Mouse (Mus musculus) MEL (cell line): Measurements from ENCODE around the gene Appbp2. TPM values are rescaled to one million over a fixed set of nuclear protein-coding genes. Genes with fewer than 3 reads are reported as not detected.
A peak's percentile ranks its signal among the peaks of the same experiment; 100 is the strongest.

Experiments used
- DNase-seq: peaks from one replicate; pipeline ENCODE4 v3.0.0; 2011; ENCODE audit warnings: low read depth, low spot score
- H3K27ac ChIP-seq: 2 replicates; pipeline ENCODE4 v1.5.1; 2012; ENCODE audit warnings: low read depth, mild to moderate bottlenecking, control low read depth, low read length, moderate library complexity; ENCODE audit not compliant: control insufficient read depth
- H3K27me3 ChIP-seq, 2 experiments: fragments of 150-350 bp in 1 of 2; sonication (generic) in 1 of 2; 2 replicates each; pipeline ENCODE4 v1.6.1; 2012; ENCODE audit warnings: low read length in 2 of 2, mild to moderate bottlenecking in 2 of 2, improper control_type of control experiment in 1 of 2, moderate library complexity in 1 of 2; ENCODE audit not compliant: insufficient read depth in 2 of 2, control insufficient read depth in 1 of 2
- H3K36me3 ChIP-seq, 2 experiments: 2 replicates each; pipeline ENCODE4 v1.6.1; 2012 to 2014; ENCODE audit warnings: low read length in 2 of 2, improper control_type of control experiment in 1 of 2, inconsistent platforms in 1 of 2, mild to moderate bottlenecking in 1 of 2; ENCODE audit not compliant: insufficient read depth in 2 of 2, control insufficient read depth in 1 of 2
- H3K4me1 ChIP-seq, 2 experiments: fragments of 150-350 bp in 1 of 2; sonication (generic) in 1 of 2; 2 replicates each; pipeline ENCODE4 v1.6.1; 2012; ENCODE audit warnings: low read length in 2 of 2, improper control_type of control experiment in 1 of 2, mild to moderate bottlenecking in 1 of 2; ENCODE audit not compliant: insufficient read depth in 2 of 2, control insufficient read depth in 1 of 2
- H3K4me3 ChIP-seq, 2 experiments: fragments of 150-350 bp in 1 of 2; sonication (generic) in 1 of 2; 2 replicates each; pipeline ENCODE4 v1.5.1; 2012; ENCODE audit warnings: low read depth in 2 of 2, low read length in 2 of 2, mild to moderate bottlenecking in 2 of 2, moderate library complexity in 2 of 2, control low read depth in 1 of 2, improper control_type of control experiment in 1 of 2; ENCODE audit not compliant: control insufficient read depth in 1 of 2, insufficient read depth in 1 of 2
- H3K79me2 ChIP-seq: 2 replicates; pipeline ENCODE4 v1.6.1; 2012; ENCODE audit warnings: mild to moderate bottlenecking, low read length, moderate library complexity; ENCODE audit not compliant: control insufficient read depth, poor library complexity, insufficient read depth
- H3K9ac ChIP-seq: 2 replicates; pipeline ENCODE4 v1.6.1; 2012; ENCODE audit warnings: low read depth, mild to moderate bottlenecking, control low read depth, low read length, moderate library complexity; ENCODE audit not compliant: control insufficient read depth, poor library complexity, severe bottlenecking
- H3K9me3 ChIP-seq: fragments of 150-350 bp; sonication (generic); replicated peaks from 2 replicates; pipeline ENCODE4 v1.6.1; 2012; ENCODE audit warnings: mild to moderate bottlenecking, low read length, improper control_type of control experiment, moderate library complexity; ENCODE audit not compliant: insufficient read depth
- BHLHE40 ChIP-seq: IDR thresholded peaks from 2 replicates; pipeline ENCODE4 v1.6.1; 2012; ENCODE audit warnings: low read depth, mild to moderate bottlenecking, inconsistent platforms, low read length, improper control_type of control experiment, borderline replicate concordance
- CTCF ChIP-seq, 3 experiments: IDR thresholded peaks in 2 of 3; conservative IDR thresholded peaks in 1 of 3; 2 replicates each; pipeline ENCODE4 v1.5.1; 2011 to 2012; ENCODE audit warnings: low read length in 3 of 3, low read depth in 2 of 3, mild to moderate bottlenecking in 2 of 3, improper control_type of control experiment in 1 of 3, inconsistent platforms in 1 of 3, mixed read lengths in 1 of 3, moderate library complexity in 1 of 3; ENCODE audit not compliant: control insufficient read depth in 1 of 3, insufficient read depth in 1 of 3, poor library complexity in 1 of 3, severe bottlenecking in 1 of 3
- HCFC1 ChIP-seq: IDR thresholded peaks from 2 replicates; pipeline ENCODE4 v1.6.1; 2012; ENCODE audit warnings: low read depth, mild to moderate bottlenecking, inconsistent platforms, low read length, improper control_type of control experiment, moderate library complexity
- MAFK ChIP-seq: IDR thresholded peaks from 2 replicates; pipeline ENCODE4 v1.6.1; 2011; ENCODE audit warnings: low read depth, mild to moderate bottlenecking, low read length, improper control_type of control experiment, borderline replicate concordance
- MAX ChIP-seq: IDR thresholded peaks from 2 replicates; pipeline ENCODE4 v1.6.1; 2011; ENCODE audit warnings: low read length, improper control_type of control experiment
- MXI1 ChIP-seq: IDR thresholded peaks from 2 replicates; pipeline ENCODE4 v1.6.1; 2011; ENCODE audit warnings: mild to moderate bottlenecking, low read depth, low read length, improper control_type of control experiment
- MYC ChIP-seq: IDR thresholded peaks from 2 replicates; pipeline ENCODE4 v1.6.1; 2011; ENCODE audit warnings: low read depth, mild to moderate bottlenecking, low read length, improper control_type of control experiment, moderate library complexity
- POLR2A ChIP-seq, 2 experiments: IDR thresholded peaks; 2 replicates each; pipeline ENCODE4 v1.6.1; 2011 to 2012; ENCODE audit warnings: low read length in 2 of 2, mild to moderate bottlenecking in 2 of 2, control low read depth in 1 of 2, improper control_type of control experiment in 1 of 2, low read depth in 1 of 2, moderate library complexity in 1 of 2; ENCODE audit not compliant: control insufficient read depth in 1 of 2, insufficient read depth in 1 of 2, poor library complexity in 1 of 2
- RAD21 ChIP-seq: IDR thresholded peaks from 2 replicates; pipeline ENCODE4 v1.6.1; 2011; ENCODE audit warnings: mild to moderate bottlenecking, low read depth, low read length, improper control_type of control experiment
- SIN3A ChIP-seq: IDR thresholded peaks from 2 replicates; pipeline ENCODE4 v1.6.1; 2012; ENCODE audit warnings: low read length, improper control_type of control experiment, inconsistent platforms
- SMC3 ChIP-seq: IDR thresholded peaks from 2 replicates; pipeline ENCODE4 v1.6.1; 2011; ENCODE audit warnings: low read depth, low read length, improper control_type of control experiment
- TAL1 ChIP-seq: IDR thresholded peaks from 2 replicates; pipeline ENCODE4 v1.6.1; 2012; ENCODE audit warnings: mild to moderate bottlenecking, inconsistent platforms, low read length, moderate library complexity, mixed read lengths
- TBP ChIP-seq: IDR thresholded peaks from 2 replicates; pipeline ENCODE4 v1.8.0; 2011; ENCODE audit warnings: low read depth, low read length, improper control_type of control experiment
- USF1 ChIP-seq: IDR thresholded peaks from 2 replicates; pipeline ENCODE4 v1.6.1; 2014; ENCODE audit warnings: low read depth, mild to moderate bottlenecking, inconsistent platforms, low read length, improper control_type of control experiment, moderate library complexity
- ZC3H11A ChIP-seq: IDR thresholded peaks from 2 replicates; pipeline ENCODE4 v1.6.1; 2012; ENCODE audit warnings: low read depth, mild to moderate bottlenecking, inconsistent platforms, low read length, improper control_type of control experiment
- ZNF384 ChIP-seq: IDR thresholded peaks from 2 replicates; pipeline ENCODE4 v1.6.1; 2012; ENCODE audit warnings: low read depth, mild to moderate bottlenecking, inconsistent platforms, low read length, improper control_type of control experiment
- polyA plus RNA-seq, 2 experiments: library from polyadenylated mRNA; stranded (reverse) in 1 of 2; unstranded in 1 of 2; fragments of >175 nt in 1 of 2; fragments of >200 nt in 1 of 2; gene quantifications; 2 replicates each; pipeline versions ENCODE4 v1.2.1 to v1.2.4; 2012; ENCODE audit warnings: low replicate concordance in 2 of 2, low read depth in 1 of 2; ENCODE audit not compliant: insufficient read length in 2 of 2, insufficient read depth in 1 of 2, missing spikeins in 1 of 2
- total RNA-seq: library from RNA; depleted of rRNA; stranded (reverse); fragments of 300-350 nt; gene quantifications from 2 replicates; pipeline ENCODE4 v1.2.3, GENCODE M21; 2012

The Appbp2 gene
- total and polyA plus RNA-seq, 3 experiments, result 25.5 to 157 (median 34.4) TPM

DNA sequence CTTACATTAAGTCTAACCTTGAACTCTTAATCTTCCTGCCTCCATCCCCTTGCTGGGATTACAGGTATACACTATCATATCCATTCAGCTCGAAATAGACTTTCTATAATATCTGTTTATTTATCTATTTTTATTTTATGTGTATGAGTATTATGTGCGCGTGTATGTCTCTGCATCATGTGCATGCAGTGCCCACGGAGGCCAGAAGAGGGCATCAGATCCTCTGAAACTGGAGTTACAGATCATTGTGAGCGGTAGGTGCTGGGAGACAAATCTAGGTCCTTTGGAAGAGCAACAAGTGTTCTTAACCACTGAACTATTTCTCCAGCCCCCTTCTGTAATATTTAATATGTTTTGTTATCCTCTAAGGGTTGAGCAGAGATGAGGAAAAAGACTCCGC lies 38.4 kb upstream of the Appbp2 start:
- Histone ChIP-seq H3K79me2 (no peaks in the 10 kb centered on the region), H3K27me3 (no peaks in the 10 kb centered on the region), H3K4me1 (no peaks in the 10 kb centered on the region), H3K4me3 (no peak overlapping the region), H3K36me3 (no peaks in the 10 kb centered on the region), H3K9ac (no peak overlapping the region), H3K9me3 (no peaks in the 10 kb centered on the region), H3K27ac (no peak overlapping the region)
- TF ChIP-seq USF1, result no peak
- TF ChIP-seq SMC3, result peak; percentile 72
- no peak for TF ChIP-seq MAFK
- TF ChIP-seq TAL1, result no peak
- peak; percentile 74 for TF ChIP-seq RAD21
- TF ChIP-seq ZNF384, result no peak
- peak; percentile 61 to 76 (median 73) for TF ChIP-seq CTCF (IDR thresholded peaks at IDR 0.05 in 2 of 3, conservative IDR thresholded peaks at IDR 0.05 in 1 of 3; ENCODE audit: control insufficient read depth in 1 of 3, insufficient read depth in 1 of 3, low read depth in 2 of 3, low read length in 3 of 3, poor library complexity in 1 of 3, severe bottlenecking in 1 of 3)
- peak; percentile 82 for TF ChIP-seq ZC3H11A
- DNase-seq, result peak; percentile 69

DNA sequence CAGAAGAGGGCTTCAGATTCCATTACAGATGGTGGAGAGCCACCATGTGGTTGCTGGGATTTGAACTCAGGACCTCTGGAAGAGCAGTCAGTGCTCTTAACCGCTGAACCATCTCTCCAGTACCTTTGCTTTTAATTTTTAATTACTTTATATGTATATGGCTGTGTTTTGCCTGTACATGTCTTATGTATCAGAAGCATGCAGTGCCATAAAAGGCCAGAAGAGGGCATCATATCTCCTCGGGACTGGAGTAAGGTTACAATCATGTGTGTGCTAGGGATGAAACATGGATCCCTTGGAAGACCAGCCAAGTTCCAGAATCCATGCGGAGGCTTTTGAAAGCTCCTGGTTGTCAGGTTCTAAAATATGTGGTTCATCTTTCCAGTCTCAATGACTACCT lies 35.7 kb upstream of the Appbp2 start:
- Histone ChIP-seq H3K79me2 (no peaks in the 10 kb centered on the region), H3K4me3 (peak overlapping the region; percentile 44 to 59), H3K9ac (peak overlapping the region; percentile 53), H3K27ac (no peak overlapping the region), H3K4me1 (peaks cover 0 to 6% of the 10 kb centered on the region in 2 experiments; a peak in 1 of 4 replicates), H3K9me3 (no peaks in the 10 kb centered on the region), H3K36me3 (peaks cover 0 to 2% of the 10 kb centered on the region in 2 experiments; a peak in 1 of 4 replicates), H3K27me3 (no peaks in the 10 kb centered on the region)
- peak; percentile 88 for TF ChIP-seq SMC3
- no peak for TF ChIP-seq MAX
- peak; percentile 60; the same call in 1 of the 2 replicates for TF ChIP-seq SIN3A
- TF ChIP-seq MXI1, result peak; percentile 40; the same call in 1 of the 2 replicates
- no peak for TF ChIP-seq TAL1
- TF ChIP-seq POLR2A (IDR thresholded peaks at IDR 0.05; ENCODE audit: control insufficient read depth in 1 of 2, insufficient read depth in 1 of 2, low read depth in 1 of 2, low read length in 2 of 2, poor library complexity in 1 of 2), result no peak
- peak; percentile 81 for TF ChIP-seq RAD21
- peak; percentile 96 for TF ChIP-seq TBP
- peak; percentile 88 for TF ChIP-seq MYC
- peak; percentile 9; the same call in 1 of the 2 replicates for TF ChIP-seq BHLHE40
- 0 out of 2 replicates have a peak, but pooled peaks have one; percentile 29 for TF ChIP-seq HCFC1
- TF ChIP-seq ZC3H11A, result peak; percentile 88
- TF ChIP-seq ZNF384, result peak; percentile 87
- TF ChIP-seq CTCF (IDR thresholded peaks at IDR 0.05 in 2 of 3, conservative IDR thresholded peaks at IDR 0.05 in 1 of 3; ENCODE audit: control insufficient read depth in 1 of 3, insufficient read depth in 1 of 3, low read depth in 2 of 3, low read length in 3 of 3, poor library complexity in 1 of 3, severe bottlenecking in 1 of 3), result peak; percentile 69 to 91 (median 86)
- DNase-seq, result peak; percentile 95
